Mouse (Mus musculus) granulocyte monocyte progenitor cell, adult 5-6 weeks (primary cell): ENCODE data around the gene Nudcd3. TPM values are rescaled to one million over a fixed set of nuclear protein-coding genes. Genes with fewer than 3 reads are reported as not detected.

ENCODE experiments used
- ATAC-seq: replicated peaks from 2 replicates; pipeline ENCODE4 v1.8.0; 2016; ENCODE audit warnings: mild to moderate bottlenecking, moderate TSS enrichment, inconsistent platforms; ENCODE audit not compliant: poor library complexity, severe bottlenecking
- total RNA-seq, 2 experiments: library from RNA; stranded (forward) in 1 of 2; stranded (reverse) in 1 of 2; fragments of 200-712, 200-1000 nt in 1 of 2; fragments of >200 nt in 1 of 2; fragmentation: Nextera tagmentation in 1 of 2; gene quantifications; 2 replicates each; pipeline ENCODE4 v1.2.3; 2014 to 2017

Gene Nudcd3
- total RNA-seq, 2 experiments from 2014 or later, result 27.0 TPM

- no peak for ATAC-seq
Observed at GRCm38 (mm10) chr11:6065046-6065521, 135.1 kb downstream of the Nudcd3 start.

GRCm38 (mm10) chr11:6064215-6065045 lies 135.8 kb downstream of the Nudcd3 start:
- no peak for ATAC-seq

GRCm38 (mm10) chr11:6063501-6064214 lies 136.6 kb downstream of the Nudcd3 start:
- no peak for ATAC-seq

- ATAC-seq, result no peak
Observed at GRCm38 (mm10) chr11:6063065-6063464, 137.2 kb downstream of the Nudcd3 start.

GRCm38 (mm10) chr11:6062329-6062728 lies 137.9 kb downstream of the Nudcd3 start:
- no peak for ATAC-seq

- no peak for ATAC-seq
Observed at GRCm38 (mm10) chr11:6061891-6062290, 138.3 kb downstream of the Nudcd3 start.

- no peak for ATAC-seq
Observed at GRCm38 (mm10) chr11:6059162-6059561, 141.1 kb downstream of the Nudcd3 start.

Other genes starting within 250 kb of the Nudcd3 start
- 47.8 and 48.4 TPM in 2 replicates for gene Ykt6, start 244.7 kb downstream of the Nudcd3 start, total RNA-seq (2014; fragmentation: Nextera tagmentation)
- gene Ykt6, start 244.7 kb downstream of the Nudcd3 start, total RNA-seq (2017), result 44.1 and 45.2 TPM in 2 replicates
- gene Camk2b, start 134.1 kb downstream of the Nudcd3 start, total RNA-seq (2014; fragmentation: Nextera tagmentation), result 1.0 and 2.5 TPM in 2 replicates
- gene Camk2b, start 134.1 kb downstream of the Nudcd3 start, total RNA-seq (2017), result 1.8 and 2.7 TPM in 2 replicates
- not detected in 2 replicates for gene A730071L15Rik, start 386 bp downstream of the Nudcd3 start, total RNA-seq (2014; fragmentation: Nextera tagmentation)
- 1.3 TPM in 1 of 2 replicates, not detected in the other for gene A730071L15Rik, start 386 bp downstream of the Nudcd3 start, total RNA-seq (2017)
- gene Npc1l1, start 29.7 kb upstream of the Nudcd3 start, total RNA-seq (2014; fragmentation: Nextera tagmentation), result not detected in 2 replicates
- gene Npc1l1, start 29.7 kb upstream of the Nudcd3 start, total RNA-seq (2017), result not detected in 2 replicates
- 41.7 and 50.7 TPM in 2 replicates for gene Ddx56, start 67.4 kb upstream of the Nudcd3 start, total RNA-seq (2014; fragmentation: Nextera tagmentation)
- 49.0 and 51.7 TPM in 2 replicates for gene Ddx56, start 67.4 kb upstream of the Nudcd3 start, total RNA-seq (2017)
- 41.8 and 47.2 TPM in 2 replicates for gene Tmed4, start 74.5 kb upstream of the Nudcd3 start, total RNA-seq (2014; fragmentation: Nextera tagmentation)
- gene Tmed4, start 74.5 kb upstream of the Nudcd3 start, total RNA-seq (2017), result 39.8 and 50.5 TPM in 2 replicates
- gene Ogdh, start 91.2 kb upstream of the Nudcd3 start, total RNA-seq (2014; fragmentation: Nextera tagmentation), result 144 and 151 TPM in 2 replicates
- 91.3 and 116 TPM in 2 replicates for gene Ogdh, start 91.2 kb upstream of the Nudcd3 start, total RNA-seq (2017)
- 39.9 and 62.9 TPM in 2 replicates for gene Zmiz2, start 188.7 kb upstream of the Nudcd3 start, total RNA-seq (2014; fragmentation: Nextera tagmentation)
- 6.1 and 10.6 TPM in 2 replicates for gene Zmiz2, start 188.7 kb upstream of the Nudcd3 start, total RNA-seq (2017)
- gene Ppia, start 215.0 kb upstream of the Nudcd3 start, total RNA-seq (2014; fragmentation: Nextera tagmentation), result 4,322 and 4,754 TPM in 2 replicates
- gene Ppia, start 215.0 kb upstream of the Nudcd3 start, total RNA-seq (2017), result 1,769 and 2,269 TPM in 2 replicates
- 152 and 264 TPM in 2 replicates for gene H2afv, start 244.0 kb upstream of the Nudcd3 start, total RNA-seq (2014; fragmentation: Nextera tagmentation)
- gene H2afv, start 244.0 kb upstream of the Nudcd3 start, total RNA-seq (2017), result 119 and 143 TPM in 2 replicates